Mouse (Mus musculus): Measurements from ENCODE around the gene Vav3.

DNA sequence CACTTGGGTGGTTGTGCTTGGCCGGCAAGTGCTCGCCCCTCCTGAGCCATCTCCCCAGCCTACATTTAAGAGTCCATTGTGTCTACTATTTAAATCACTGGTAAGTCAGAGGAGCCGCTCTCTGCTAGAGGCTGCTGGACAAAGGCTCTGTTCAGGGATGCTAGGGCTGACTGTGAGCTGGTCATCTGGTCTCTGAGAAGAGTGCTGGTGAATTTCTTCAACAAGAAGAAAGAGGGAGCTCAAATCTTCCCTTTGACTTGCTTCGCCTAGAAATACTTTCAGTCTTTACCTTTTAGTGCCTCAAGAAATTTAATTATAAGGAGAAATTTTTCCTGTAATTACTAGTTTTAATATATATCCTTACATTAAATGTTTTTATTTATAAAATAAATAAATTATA is 188.2 kb downstream of the Vav3 start:
- no peak for TF ChIP-seq POLR2A (IDR thresholded peaks at IDR 0.05; ENCODE audit: low read depth, low read length)
- TF ChIP-seq CTCF (IDR thresholded peaks at IDR 0.05; ENCODE audit: extremely low read depth, insufficient read depth, insufficient read length, insufficient replicate concordance) = no peak
